Mouse (Mus musculus) urinary bladder, postnatal 14 days (tissue): ENCODE results near the gene Hcfc1r1.

ENCODE experiments used
- DNase-seq: peaks from one replicate; pipeline ENCODE4 v3.0.0; 2021; ENCODE audit warnings: low spot score

The Hcfc1r1 gene

DNA sequence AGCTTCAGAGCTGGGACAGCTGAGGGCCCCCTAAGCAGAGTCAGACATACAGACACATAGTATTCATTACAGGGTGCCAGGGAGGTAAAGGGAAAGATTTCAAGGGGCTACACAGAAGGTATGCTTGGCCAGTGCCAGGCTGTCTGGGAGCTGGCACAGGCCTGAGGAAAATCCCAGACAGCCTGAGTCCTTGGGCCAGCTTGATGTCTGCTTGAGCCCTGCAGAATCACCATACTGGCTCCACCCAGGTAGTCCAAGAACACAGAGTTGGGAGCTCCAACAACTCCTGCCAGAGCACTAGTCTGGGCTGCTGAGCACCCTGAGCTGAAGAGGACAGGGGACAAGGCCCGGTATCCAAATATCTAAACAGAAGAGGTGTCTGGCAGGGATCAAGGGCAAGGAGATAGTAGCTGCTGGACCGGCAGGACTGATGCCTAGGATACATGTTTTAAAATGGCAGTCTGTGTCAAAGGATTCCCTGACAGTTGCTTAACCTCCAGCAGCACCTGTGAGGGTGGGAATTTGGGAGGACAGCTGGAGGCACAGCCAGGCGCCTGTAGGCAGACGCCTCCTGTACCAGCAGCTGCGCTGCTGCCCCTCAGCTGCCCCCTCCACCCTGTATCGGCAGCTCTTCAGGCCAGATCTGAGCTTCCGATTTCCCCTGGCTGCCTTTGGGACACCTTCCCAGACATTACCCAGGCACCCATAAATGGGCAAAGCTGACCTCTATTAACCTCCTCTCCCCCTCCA lies 49.2 kb downstream of the Hcfc1r1 start, which contains the start of gene 1520401A03Rik:
1520401A03Rik (minus strand) TSS at position 408 of the 750 bp plus-strand sequence.
- DNase-seq: no peak
